Mouse (Mus musculus) layer of hippocampus, postnatal 36 days (tissue): ENCODE results near the gene Tfdp1. TPM values are rescaled to one million over a fixed set of nuclear protein-coding genes. Genes with fewer than 3 reads are reported as not detected.

Source experiments
- DNase-seq, 2 experiments: peaks; one replicate each; pipeline ENCODE4 v3.0.0; 2022
- total RNA-seq, 2 experiments: library from RNA; stranded (reverse); gene quantifications; 2 replicates each; pipeline ENCODE4 v1.2.3; 2021

Gene Tfdp1
- total RNA-seq, 2 experiments from 2014 or later: 65.6 to 82.5 TPM

DNA sequence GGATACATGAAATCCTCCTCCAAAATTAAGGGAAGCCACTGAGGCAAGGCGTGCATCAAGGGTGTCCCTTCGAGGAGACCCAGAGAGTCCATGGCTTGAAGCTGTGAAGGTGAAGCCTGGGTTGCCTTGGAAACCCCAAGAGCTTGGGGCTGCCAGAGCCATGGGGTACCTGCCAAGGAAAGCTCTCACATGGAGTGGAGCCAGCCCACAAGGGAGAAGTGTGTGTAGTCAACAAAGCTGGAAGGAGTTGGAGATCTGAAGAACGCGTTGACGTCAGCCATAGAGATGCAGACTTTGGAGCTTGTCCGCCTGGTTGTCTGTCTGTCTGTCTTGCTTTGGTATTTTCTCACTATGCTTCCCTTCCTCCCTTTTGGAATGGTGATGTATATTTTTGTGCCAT is 82.4 kb downstream of the Tfdp1 start:
- no peak for DNase-seq

DNA sequence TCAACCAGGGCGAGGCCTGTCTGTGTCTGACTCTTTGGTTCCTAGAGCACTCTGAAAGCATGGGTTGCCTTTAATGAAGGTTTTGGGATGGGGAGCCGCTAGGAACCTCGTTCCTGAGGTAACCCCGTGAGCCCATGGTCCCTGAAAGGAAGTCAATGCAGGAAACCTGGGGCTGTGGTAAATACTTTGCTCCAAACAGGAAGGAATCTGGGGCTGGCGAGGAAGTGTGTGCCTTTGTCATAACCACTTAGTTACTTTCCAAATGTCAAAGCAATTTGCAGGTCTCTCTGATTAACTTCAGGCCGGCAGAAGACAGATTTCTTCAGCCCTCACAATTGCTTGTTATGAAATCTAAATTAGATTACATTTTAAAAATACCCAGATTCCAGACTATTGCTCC is 88.8 kb downstream of the Tfdp1 start:
- DNase-seq: no peak

Other genes with a start within 250 kb of the Tfdp1 start
- 10 to 100 TPM; 27.1 to 27.3 TPM for gene Pcid2, start 233.3 kb upstream of the Tfdp1 start, total RNA-seq
- gene Cul4a, start 233.1 kb upstream of the Tfdp1 start, total RNA-seq: 10 to 100 TPM; 59.1 to 66.8 TPM
- gene Lamp1, start 179.6 kb upstream of the Tfdp1 start, total RNA-seq: 100 to 1,000 TPM; 267 to 270 TPM
- gene Grtp1, start 138.1 kb upstream of the Tfdp1 start, total RNA-seq: 1 to 10 TPM; 3.2 to 3.4 TPM
- gene Adprhl1, start 84.6 kb upstream of the Tfdp1 start, total RNA-seq: 1 to 10 TPM in 1 of 2 experiments, under 1 TPM in 1; 0.27 to 1.3 TPM
- gene Dcun1d2, start 50.6 kb upstream of the Tfdp1 start, total RNA-seq: 10 to 100 TPM; 37.2 to 38.9 TPM
- 10 to 100 TPM; 41.4 to 45.0 TPM for gene Tmco3, start 50.6 kb upstream of the Tfdp1 start, total RNA-seq
- gene Atp4b, start 58.1 kb downstream of the Tfdp1 start, total RNA-seq: not detected
- gene Grk1, start 66.3 kb downstream of the Tfdp1 start, total RNA-seq: not detected
- 1 to 10 TPM; 4.4 to 5.1 TPM for gene Tmem255b, start 96.4 kb downstream of the Tfdp1 start, total RNA-seq
- 10 to 100 TPM; 81.3 to 85.0 TPM for gene Gas6, start 155.7 kb downstream of the Tfdp1 start, total RNA-seq
- not detected for gene 1700029H14Rik, start 223.7 kb downstream of the Tfdp1 start, total RNA-seq